Mouse (Mus musculus) midbrain, embryonic 11.5 days (tissue): ENCODE measurements around the gene Smpd1. TPM values are rescaled to one million over a fixed set of nuclear protein-coding genes. Genes with fewer than 3 reads are reported as not detected.
A peak's percentile ranks its signal among the peaks of the same experiment; 100 is the strongest.

Experiments
- ATAC-seq: fragments of 200-750 bp; cut with Nextera tagmentation; 2 replicates; pipeline ENCODE4 v1.8.0; 2017; ENCODE audit warnings: moderate TSS enrichment, moderate library complexity; ENCODE audit not compliant: low FRiP score
- DNase-seq: peaks from one replicate; pipeline ENCODE4 v3.0.0; 2015; ENCODE audit warnings: low spot score; ENCODE audit errors: missing footprints
- H3K27ac ChIP-seq: fragments of 300-500 bp; sonication (generic); 2 replicates; pipeline ENCODE4 v1.5.1; 2014; ENCODE audit warnings: low read depth, low read length
- H3K27me3 ChIP-seq: fragments of 300-500 bp; sonication (generic); 2 replicates; pipeline ENCODE4 v1.6.1; 2014; ENCODE audit warnings: mild to moderate bottlenecking, low read length, moderate library complexity, mixed read lengths; ENCODE audit not compliant: control insufficient read depth, insufficient read depth
- H3K36me3 ChIP-seq: fragments of 300-500 bp; sonication (generic); 2 replicates; pipeline ENCODE4 v1.6.1; 2014; ENCODE audit warnings: mild to moderate bottlenecking, low read length, moderate library complexity, mixed read lengths; ENCODE audit not compliant: control insufficient read depth, insufficient read depth
- H3K4me1 ChIP-seq: fragments of 300-500 bp; sonication (generic); 2 replicates; pipeline ENCODE4 v1.6.1; 2014; ENCODE audit warnings: low read length; ENCODE audit not compliant: control insufficient read depth, insufficient read depth
- H3K4me2 ChIP-seq: fragments of 300-500 bp; sonication (generic); 2 replicates; pipeline ENCODE4 v1.6.1; 2014; ENCODE audit warnings: mild to moderate bottlenecking, moderate library complexity
- H3K4me3 ChIP-seq: fragments of 300-500 bp; sonication (generic); 2 replicates; pipeline ENCODE4 v1.5.1; 2014; ENCODE audit warnings: low read depth, low read length
- H3K9ac ChIP-seq: fragments of 300-500 bp; sonication (generic); 2 replicates; pipeline ENCODE4 v1.6.1; 2014; ENCODE audit warnings: low read length
- H3K9me3 ChIP-seq: fragments of 300-500 bp; sonication (generic); 2 replicates; pipeline ENCODE4 v1.6.1; 2016; ENCODE audit warnings: low read length; ENCODE audit not compliant: control insufficient read depth
- WGBS: fragments of 180-500 bp; shearing (Covaris S2); extraction: QIAGEN DNeasy Blood & Tissue Kit; methylation state at CpG from one replicate; pipeline ENCODE4 v1.1.7; 2014; 5-methylcytosine and 5-hydroxymethylcytosine counted together
- polyA plus RNA-seq: library from polyadenylated mRNA; unstranded; fragments of >200 nt; fragmentation: Nextera tagmentation; extraction: Ambion mirVana; gene quantifications from 2 replicates; pipeline ENCODE4 v1.2.1, GENCODE M21; 2014

Gene Smpd1
- polyA plus RNA-seq, result 42.0 and 47.3 TPM in 2 replicates

GRCm38 (mm10) chr7:105554212-105554942 is at the start of gene Smpd1:
Gene Smpd1, plus strand, starts transcription at chr7:105554360.
- DNase-seq (peak; percentile 97), ATAC-seq (peak; percentile 95)
- no peaks in the 10 kb centered on the region for H3K27me3 ChIP-seq
- whole genome bisulfite sequencing, result 6% methylated on average over 26 of the region's 26 CpGs
- no peaks in the 10 kb centered on the region; the same call in 1 of the 2 replicates for H3K36me3 ChIP-seq
- H3K9ac ChIP-seq, result peak within 1 kb of the TSS; percentile 81
- no peak within 1 kb of the TSS for H3K27ac ChIP-seq
- peak within 1 kb of the TSS; percentile 81 for H3K4me2 ChIP-seq
- no peaks in the 10 kb centered on the region for H3K9me3 ChIP-seq
- peaks cover 7% of the 10 kb centered on the region for H3K4me1 ChIP-seq
- peak within 1 kb of the TSS; percentile 57 for H3K4me3 ChIP-seq

GRCm38 (mm10) chr7:105507257-105507656 is 46.9 kb upstream of the Smpd1 start:
- WGBS, result 81% methylated on average over 4 of the region's 4 CpGs
- no peak overlapping the region for H3K27ac ChIP-seq
- no peak overlapping the region for H3K4me3 ChIP-seq
- peaks cover 13% of the 10 kb centered on the region for H3K27me3 ChIP-seq
- ATAC-seq (no peak), DNase-seq (no peak)
- H3K9me3 ChIP-seq, result no peaks in the 10 kb centered on the region
- H3K9ac ChIP-seq, result no peak overlapping the region
- H3K4me1 ChIP-seq, result no peaks in the 10 kb centered on the region
- no peak overlapping the region for H3K4me2 ChIP-seq
- no peaks in the 10 kb centered on the region for H3K36me3 ChIP-seq

GRCm38 (mm10) chr7:105510143-105510542 is 44.0 kb upstream of the Smpd1 start:
- Histone ChIP-seq H3K4me2 (no peak overlapping the region), H3K9me3 (no peaks in the 10 kb centered on the region), H3K4me1 (no peaks in the 10 kb centered on the region), H3K27ac (no peak overlapping the region), H3K9ac (no peak overlapping the region), H3K27me3 (peaks cover 29% of the 10 kb centered on the region), H3K4me3 (no peak overlapping the region), H3K36me3 (no peaks in the 10 kb centered on the region)
- no peak for ATAC-seq
- DNase-seq, result peak; percentile 44
- 85% methylated on average over 5 of the region's 5 CpGs for WGBS

GRCm38 (mm10) chr7:105513845-105514291 is 40.3 kb upstream of the Smpd1 start:
- H3K4me3 ChIP-seq, result no peak overlapping the region
- H3K36me3 ChIP-seq, result no peaks in the 10 kb centered on the region
- H3K4me2 ChIP-seq, result no peak overlapping the region
- no peak overlapping the region for H3K9ac ChIP-seq
- 73% methylated on average over 5 of the region's 5 CpGs for WGBS
- ATAC-seq, result no peak
- peaks cover 35% of the 10 kb centered on the region for H3K27me3 ChIP-seq
- H3K4me1 ChIP-seq, result peaks cover 6% of the 10 kb centered on the region
- no peaks in the 10 kb centered on the region for H3K9me3 ChIP-seq
- no peak overlapping the region for H3K27ac ChIP-seq
- no peak for DNase-seq

GRCm38 (mm10) chr7:105514561-105514960 is 39.6 kb upstream of the Smpd1 start:
- 73% methylated on average over 5 of the region's 5 CpGs for WGBS
- H3K4me2 ChIP-seq, result no peak overlapping the region
- H3K4me1 ChIP-seq, result peaks cover 6% of the 10 kb centered on the region
- H3K4me3 ChIP-seq, result no peak overlapping the region
- no peaks in the 10 kb centered on the region for H3K36me3 ChIP-seq
- H3K9ac ChIP-seq, result no peak overlapping the region
- H3K9me3 ChIP-seq, result no peaks in the 10 kb centered on the region
- no peak overlapping the region for H3K27ac ChIP-seq
- peak; percentile 8; the same call in 1 of the 2 replicates for ATAC-seq
- peaks cover 40% of the 10 kb centered on the region for H3K27me3 ChIP-seq
- no peak for DNase-seq

GRCm38 (mm10) chr7:105515178-105515577 is 39.0 kb upstream of the Smpd1 start:
- ATAC-seq, result peak; percentile 33; the same call in 1 of the 2 replicates
- WGBS, result 17% methylated on average over 5 of the region's 5 CpGs

GRCm38 (mm10) chr7:105516669-105517360 is 37.3 kb upstream of the Smpd1 start:
- WGBS, result 18% methylated on average over 9 of the region's 9 CpGs
- H3K27me3 ChIP-seq, result peaks cover 39% of the 10 kb centered on the region

More at GRCm38 (mm10) chr7:105515178-105515577, 39.0 kb upstream of the Smpd1 start:
- no peaks in the 10 kb centered on the region for H3K36me3 ChIP-seq
- H3K9ac ChIP-seq, result no peak overlapping the region
- peaks cover 6% of the 10 kb centered on the region for H3K4me1 ChIP-seq
- H3K4me3 ChIP-seq, result no peak overlapping the region
- no peak overlapping the region for H3K4me2 ChIP-seq
- peaks cover 40% of the 10 kb centered on the region for H3K27me3 ChIP-seq
- no peak overlapping the region for H3K27ac ChIP-seq
- DNase-seq, result peak; percentile 95
- H3K9me3 ChIP-seq, result no peaks in the 10 kb centered on the region

GRCm38 (mm10) chr7:105519336-105519735 is 34.8 kb upstream of the Smpd1 start:
- Histone ChIP-seq H3K27ac (no peak overlapping the region), H3K4me1 (peaks cover 6% of the 10 kb centered on the region), H3K9me3 (no peaks in the 10 kb centered on the region), H3K27me3 (peaks cover 36% of the 10 kb centered on the region), H3K9ac (no peak overlapping the region), H3K4me2 (no peak overlapping the region), H3K4me3 (no peak overlapping the region), H3K36me3 (no peaks in the 10 kb centered on the region)
- 69% methylated on average over 11 of the region's 11 CpGs for WGBS
- ATAC-seq, result no peak
- peak; percentile 12 for DNase-seq

More at GRCm38 (mm10) chr7:105516669-105517360, 37.3 kb upstream of the Smpd1 start:
- no peak overlapping the region for H3K4me2 ChIP-seq
- no peak overlapping the region for H3K9ac ChIP-seq
- H3K36me3 ChIP-seq, result no peaks in the 10 kb centered on the region
- peaks cover 6% of the 10 kb centered on the region for H3K4me1 ChIP-seq
- DNase-seq (peak; percentile 86), ATAC-seq (peak; percentile 83)
- no peak overlapping the region for H3K27ac ChIP-seq
- H3K4me3 ChIP-seq, result no peak overlapping the region
- no peaks in the 10 kb centered on the region for H3K9me3 ChIP-seq

GRCm38 (mm10) chr7:105519771-105520170 is 34.4 kb upstream of the Smpd1 start:
- Histone ChIP-seq H3K36me3 (no peaks in the 10 kb centered on the region), H3K27ac (no peak overlapping the region), H3K4me2 (no peak overlapping the region), H3K9me3 (no peaks in the 10 kb centered on the region), H3K9ac (no peak overlapping the region), H3K4me3 (no peak overlapping the region), H3K27me3 (peaks cover 31% of the 10 kb centered on the region), H3K4me1 (peaks cover 6% of the 10 kb centered on the region)
- DNase-seq (no peak), ATAC-seq (no peak)
- 79% methylated on average over 2 of the region's 2 CpGs for WGBS
